Mouse (Mus musculus): ENCODE measurements around the gene Son. TPM values are rescaled to one million over a fixed set of nuclear protein-coding genes. Genes with fewer than 3 reads are reported as not detected.

Son gene
- polyA plus RNA-seq (2012; rRNA removed): 41.6 and 67.5 TPM in 2 replicates

DNA sequence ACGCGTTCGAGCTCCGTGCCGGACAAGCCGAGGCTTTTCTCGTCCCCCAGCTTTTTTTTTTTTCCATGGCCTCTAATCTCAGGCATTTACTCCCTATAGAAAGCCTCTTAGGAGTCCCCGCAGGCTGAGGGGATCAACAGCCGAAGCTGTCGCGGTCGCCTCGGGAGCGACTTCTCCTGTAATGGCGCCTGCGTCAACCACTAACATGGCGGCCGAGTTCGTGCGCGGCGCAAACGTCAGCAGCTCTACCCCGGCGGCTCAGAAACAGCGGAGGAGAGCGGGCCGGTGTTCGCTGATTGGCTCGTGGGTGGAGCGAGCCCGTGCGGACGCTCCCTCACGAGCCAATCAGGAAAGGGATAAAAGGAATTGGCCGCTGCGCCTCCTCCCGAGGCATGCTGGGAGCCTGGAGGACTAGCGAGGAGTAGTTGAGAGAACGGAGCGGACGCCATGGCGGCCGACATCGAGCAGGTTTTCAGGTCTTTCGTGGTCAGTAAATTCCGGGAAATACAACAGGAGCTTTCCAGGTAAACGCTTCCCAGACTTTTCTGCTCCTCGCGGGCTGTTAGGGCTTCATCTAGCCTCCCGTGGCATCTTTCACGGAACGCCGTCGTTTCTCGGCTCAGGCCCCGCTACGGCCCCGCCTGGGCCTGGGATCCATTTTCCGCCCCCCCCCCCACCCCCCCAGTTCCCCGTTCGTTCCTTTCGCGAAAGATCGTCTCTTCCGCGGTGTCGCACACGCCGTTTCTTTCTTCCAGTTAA, at the start of gene Son:
Gene Son (plus strand): TSS at position 46 of the 759 bp plus-strand sequence.
- H3K36me3 ChIP-seq (ENCODE audit: control insufficient read depth, insufficient read depth, low read length): peaks cover 14% of the 10 kb centered on the region
- TF ChIP-seq CTCF (IDR thresholded peaks at IDR 0.05; ENCODE audit: extremely low read depth, insufficient read length, insufficient replicate concordance, low read depth, low read length) (peak; percentile 13; the same call in 1 of the 2 replicates), POLR2A (IDR thresholded peaks at IDR 0.05; ENCODE audit: low read depth, low read length) (peak; percentile 96)
- no peaks in the 10 kb centered on the region for H3K27me3 ChIP-seq (ENCODE audit: control insufficient read depth, insufficient read depth, low read length)
- peak within 1 kb of the TSS; percentile 97 for H3K27ac ChIP-seq (ENCODE audit: insufficient read depth, low read depth, low read length)
- H3K4me1 ChIP-seq (ENCODE audit: control insufficient read depth, insufficient read depth, insufficient read length, low read length): no peaks in the 10 kb centered on the region
- WGBS: under 1% methylated on average over 70 of the region's 70 CpGs
- H3K4me3 ChIP-seq (ENCODE audit: low read depth, low read length): peak within 1 kb of the TSS; percentile 88

DNA sequence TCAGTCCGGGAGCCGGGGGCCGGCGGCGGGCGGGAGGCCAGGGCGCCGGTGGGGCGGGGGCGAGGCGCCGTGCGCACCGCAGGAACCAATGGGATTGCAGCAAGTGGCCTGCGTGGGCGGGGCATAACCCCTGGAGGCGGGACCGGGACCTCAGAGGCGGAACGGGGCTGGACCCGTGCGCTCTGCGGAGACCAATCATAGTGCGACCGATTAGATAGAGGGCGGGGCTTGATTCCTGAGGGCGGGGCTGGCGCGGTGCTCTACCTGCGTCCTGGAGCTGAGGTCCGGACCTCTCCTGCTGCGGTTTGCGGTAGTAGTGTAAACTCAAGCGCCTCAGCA, 49.7 kb upstream of the Son start, which contains the start of gene Tmem50b:
Gene Tmem50b (minus strand): TSS at position 129 of the 339 bp plus-strand sequence.
- under 1% methylated on average over 34 of the region's 34 CpGs for WGBS
- H3K36me3 ChIP-seq (ENCODE audit: control insufficient read depth, insufficient read depth, low read length): 0 out of 2 replicates have a peak, but pooled peaks cover 3% of the 10 kb centered on the region
- H3K27ac ChIP-seq (ENCODE audit: insufficient read depth, low read depth, low read length): peak within 1 kb of the TSS; percentile 47
- TF ChIP-seq POLR2A (IDR thresholded peaks at IDR 0.05; ENCODE audit: low read depth, low read length) (peak; percentile 80; the same call in 1 of the 2 replicates), CTCF (IDR thresholded peaks at IDR 0.05; ENCODE audit: extremely low read depth, insufficient read length, insufficient replicate concordance, low read depth, low read length) (no peak)
- H3K27me3 ChIP-seq (ENCODE audit: control insufficient read depth, insufficient read depth, low read length): no peaks in the 10 kb centered on the region
- peak within 1 kb of the TSS; percentile 75 for H3K4me3 ChIP-seq (ENCODE audit: low read depth, low read length)
- H3K4me1 ChIP-seq (ENCODE audit: control insufficient read depth, insufficient read depth, insufficient read length, low read length): peaks cover 9% of the 10 kb centered on the region

DNA sequence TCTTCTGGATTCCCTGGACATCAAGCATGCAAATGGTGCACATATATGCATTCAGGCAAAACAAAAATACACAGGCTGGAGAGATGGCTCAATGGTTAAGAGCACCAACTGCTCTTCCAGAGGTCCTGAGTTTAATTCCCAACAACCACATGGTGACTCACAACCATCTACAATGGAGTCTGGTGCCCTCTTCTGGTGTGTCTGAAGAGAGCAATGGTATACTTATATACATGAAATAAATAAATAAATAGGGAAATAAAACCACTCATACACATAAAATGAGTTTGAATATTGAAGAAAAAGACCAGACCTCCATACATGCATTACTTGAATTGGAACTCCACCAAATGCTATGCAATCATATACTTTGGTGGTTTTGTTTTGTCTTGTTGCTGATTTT, 48.1 kb upstream of the Son start:
- TF ChIP-seq POLR2A (IDR thresholded peaks at IDR 0.05; ENCODE audit: low read depth, low read length) (no peak), CTCF (IDR thresholded peaks at IDR 0.05; ENCODE audit: extremely low read depth, insufficient read length, insufficient replicate concordance, low read depth, low read length) (no peak)
- peaks cover 6% of the 10 kb centered on the region for H3K4me1 ChIP-seq (ENCODE audit: control insufficient read depth, insufficient read depth, insufficient read length, low read length)
- no peak overlapping the region for H3K4me3 ChIP-seq (ENCODE audit: low read depth, low read length)
- H3K36me3 ChIP-seq (ENCODE audit: control insufficient read depth, insufficient read depth, low read length): 0 out of 2 replicates have a peak, but pooled peaks cover 2% of the 10 kb centered on the region
- no peak overlapping the region for H3K27ac ChIP-seq (ENCODE audit: insufficient read depth, low read depth, low read length)
- H3K27me3 ChIP-seq (ENCODE audit: control insufficient read depth, insufficient read depth, low read length): no peaks in the 10 kb centered on the region

DNA sequence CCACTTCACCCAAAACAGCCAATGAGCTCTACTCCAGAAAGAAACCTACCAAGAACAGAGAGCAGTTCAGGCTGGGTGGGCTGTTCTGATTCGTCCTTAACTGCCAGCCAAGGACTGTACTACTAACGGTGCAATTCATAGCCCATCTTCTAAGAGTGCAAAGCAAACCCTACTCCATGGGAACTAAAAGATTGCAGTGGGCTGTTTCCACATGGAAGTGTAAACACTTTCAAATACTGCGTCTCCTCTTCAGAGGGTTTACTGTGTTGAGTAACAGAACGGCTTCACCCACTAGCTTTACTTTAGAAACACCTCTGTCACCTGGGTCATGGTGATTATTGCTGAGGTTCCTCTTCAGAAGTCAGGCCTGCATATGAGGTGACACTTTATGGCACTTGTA, 46.2 kb upstream of the Son start:
- H3K4me1 ChIP-seq (ENCODE audit: control insufficient read depth, insufficient read depth, insufficient read length, low read length): no peaks in the 10 kb centered on the region; the same call in 1 of the 2 replicates
- H3K27me3 ChIP-seq (ENCODE audit: control insufficient read depth, insufficient read depth, low read length): no peaks in the 10 kb centered on the region
- no peak overlapping the region for H3K4me3 ChIP-seq (ENCODE audit: low read depth, low read length)
- no peak for TF ChIP-seq CTCF (IDR thresholded peaks at IDR 0.05; ENCODE audit: extremely low read depth, insufficient read length, insufficient replicate concordance, low read depth, low read length)
- no peak for TF ChIP-seq POLR2A (IDR thresholded peaks at IDR 0.05; ENCODE audit: low read depth, low read length)
- no peak overlapping the region for H3K27ac ChIP-seq (ENCODE audit: insufficient read depth, low read depth, low read length)
- WGBS: 31% methylated on average over 4 of the region's 4 CpGs
- no peaks in the 10 kb centered on the region for H3K36me3 ChIP-seq (ENCODE audit: control insufficient read depth, insufficient read depth, low read length)

DNA sequence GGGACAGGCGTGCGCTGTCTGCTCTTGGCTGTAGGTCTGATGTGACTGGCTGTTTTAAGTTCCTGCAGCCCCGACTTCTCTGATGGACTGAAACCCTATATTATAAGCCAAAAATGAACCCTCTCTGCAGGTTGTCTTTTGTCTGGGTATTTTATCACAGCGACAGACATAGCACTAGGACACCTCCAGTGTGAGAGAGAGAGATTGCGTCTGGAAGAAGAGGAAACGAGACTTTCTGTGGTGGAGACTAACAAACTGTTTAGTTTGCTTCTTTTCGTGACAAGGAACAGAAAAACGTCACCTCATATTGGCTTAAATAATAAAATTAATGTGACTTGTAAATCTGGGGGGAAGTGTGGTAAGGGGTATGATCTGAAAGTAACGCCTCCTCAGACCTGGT, 45.6 kb upstream of the Son start:
- H3K27me3 ChIP-seq (ENCODE audit: control insufficient read depth, insufficient read depth, low read length): no peaks in the 10 kb centered on the region
- 67% methylated on average over 9 of the region's 9 CpGs for WGBS
- no peaks in the 10 kb centered on the region for H3K36me3 ChIP-seq (ENCODE audit: control insufficient read depth, insufficient read depth, low read length)
- TF ChIP-seq POLR2A (IDR thresholded peaks at IDR 0.05; ENCODE audit: low read depth, low read length) (no peak), CTCF (IDR thresholded peaks at IDR 0.05; ENCODE audit: extremely low read depth, insufficient read length, insufficient replicate concordance, low read depth, low read length) (no peak)
- H3K4me1 ChIP-seq (ENCODE audit: control insufficient read depth, insufficient read depth, insufficient read length, low read length): no peaks in the 10 kb centered on the region; the same call in 1 of the 2 replicates
- H3K27ac ChIP-seq (ENCODE audit: insufficient read depth, low read depth, low read length): no peak overlapping the region
- H3K4me3 ChIP-seq (ENCODE audit: low read depth, low read length): no peak overlapping the region

DNA sequence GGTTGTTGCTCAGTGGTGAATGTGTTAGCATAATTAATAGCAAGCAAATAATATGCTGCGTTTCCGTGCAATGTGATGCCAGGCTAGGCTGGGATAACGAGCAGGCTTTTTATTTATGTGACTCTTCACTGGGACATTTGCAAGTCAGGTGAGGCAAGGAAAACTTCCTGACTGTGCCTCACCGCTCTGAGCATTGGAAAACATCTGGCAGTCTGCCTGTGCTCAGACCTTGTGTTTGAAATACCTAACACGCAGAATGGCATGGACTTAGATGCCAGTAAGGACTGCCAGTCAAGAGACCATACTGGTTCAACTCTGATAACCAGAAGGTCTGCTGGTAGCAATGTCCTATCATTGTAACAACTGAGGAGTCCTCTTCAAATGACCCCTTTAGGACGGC, 42.1 kb upstream of the Son start:
- peaks cover 2% of the 10 kb centered on the region; the same call in 1 of the 2 replicates for H3K4me1 ChIP-seq (ENCODE audit: control insufficient read depth, insufficient read depth, insufficient read length, low read length)

DNA sequence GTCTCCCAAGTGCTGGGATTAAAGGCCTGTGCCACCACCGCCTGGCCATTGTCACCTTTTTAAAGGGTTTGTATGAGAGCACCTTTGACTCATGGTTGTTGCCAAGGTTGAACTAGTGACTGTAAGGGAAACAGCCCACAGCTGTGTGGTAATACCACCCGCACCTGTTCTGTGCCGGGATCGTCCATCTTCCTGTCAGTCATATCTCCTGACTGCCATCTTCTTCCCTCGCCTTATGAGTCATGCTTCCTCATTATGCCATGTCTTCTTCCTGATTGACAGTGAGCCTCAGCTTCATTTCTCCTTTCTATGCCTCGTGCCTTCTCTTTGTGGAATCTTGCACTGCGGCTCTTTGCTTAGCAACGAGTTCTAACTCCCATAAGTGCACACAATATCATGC, 40.3 kb upstream of the Son start:
- 75% methylated on average over 8 of the region's 8 CpGs for WGBS

More for the DNA sequence above, 42.1 kb upstream of the Son start:
- WGBS: 80% methylated on average over 6 of the region's 6 CpGs
- Histone ChIP-seq H3K27me3 (ENCODE audit: control insufficient read depth, insufficient read depth, low read length) (no peaks in the 10 kb centered on the region), H3K4me3 (ENCODE audit: low read depth, low read length) (no peak overlapping the region), H3K27ac (ENCODE audit: insufficient read depth, low read depth, low read length) (no peak overlapping the region), H3K36me3 (ENCODE audit: control insufficient read depth, insufficient read depth, low read length) (no peaks in the 10 kb centered on the region)
- no peak for TF ChIP-seq CTCF (IDR thresholded peaks at IDR 0.05; ENCODE audit: extremely low read depth, insufficient read length, insufficient replicate concordance, low read depth, low read length)
- no peak for TF ChIP-seq POLR2A (IDR thresholded peaks at IDR 0.05; ENCODE audit: low read depth, low read length)

More for the DNA sequence above, 40.3 kb upstream of the Son start:
- H3K36me3 ChIP-seq (ENCODE audit: control insufficient read depth, insufficient read depth, low read length): no peaks in the 10 kb centered on the region
- no peak for TF ChIP-seq POLR2A (IDR thresholded peaks at IDR 0.05; ENCODE audit: low read depth, low read length)
- TF ChIP-seq CTCF (IDR thresholded peaks at IDR 0.05; ENCODE audit: extremely low read depth, insufficient read length, insufficient replicate concordance, low read depth, low read length): no peak
- peaks cover 2% of the 10 kb centered on the region; the same call in 1 of the 2 replicates for H3K4me1 ChIP-seq (ENCODE audit: control insufficient read depth, insufficient read depth, insufficient read length, low read length)
- no peaks in the 10 kb centered on the region for H3K27me3 ChIP-seq (ENCODE audit: control insufficient read depth, insufficient read depth, low read length)
- no peak overlapping the region for H3K27ac ChIP-seq (ENCODE audit: insufficient read depth, low read depth, low read length)
- H3K4me3 ChIP-seq (ENCODE audit: low read depth, low read length): no peak overlapping the region
